Mouse (Mus musculus) neural tube, embryonic 14.5 days (tissue): ENCODE data around the gene Calcoco1. TPM values are rescaled to one million over a fixed set of nuclear protein-coding genes. Genes with fewer than 3 reads are reported as not detected.
A peak's percentile ranks its signal among the peaks of the same experiment; 100 is the strongest.

Source experiments
- ATAC-seq: fragments of 200-750 bp; cut with Nextera tagmentation; 2 replicates; pipeline ENCODE4 v1.8.0; 2017; ENCODE audit warnings: low read depth, mild to moderate bottlenecking, moderate TSS enrichment, moderate library complexity
- H3K27ac ChIP-seq: fragments of 300-500 bp; sonication (generic); 2 replicates; pipeline ENCODE4 v1.5.1; 2014; ENCODE audit warnings: low read depth, mild to moderate bottlenecking, control low read depth, low read length, moderate library complexity, mixed read lengths
- H3K27me3 ChIP-seq: fragments of 300-500 bp; sonication (generic); 2 replicates; pipeline ENCODE4 v1.6.1; 2014; ENCODE audit warnings: low read length; ENCODE audit not compliant: control insufficient read depth, insufficient read depth
- H3K36me3 ChIP-seq: fragments of 300-500 bp; sonication (generic); 2 replicates; pipeline ENCODE4 v1.6.1; 2014; ENCODE audit warnings: low read length, mixed read lengths; ENCODE audit not compliant: control insufficient read depth, insufficient read depth
- H3K4me1 ChIP-seq: fragments of 300-500 bp; sonication (generic); 2 replicates; pipeline ENCODE4 v1.6.1; 2014; ENCODE audit warnings: low read length; ENCODE audit not compliant: control insufficient read depth, insufficient read depth
- H3K4me2 ChIP-seq: fragments of 300-500 bp; sonication (generic); 2 replicates; pipeline ENCODE4 v1.6.1; 2014; ENCODE audit warnings: mild to moderate bottlenecking, low read depth, low read length, control low read depth
- H3K4me3 ChIP-seq: fragments of 300-500 bp; sonication (generic); 2 replicates; pipeline ENCODE4 v1.5.1; 2014; ENCODE audit warnings: low read depth, low read length, control low read depth, mixed read lengths
- H3K9ac ChIP-seq: fragments of 300-500 bp; sonication (generic); replicated peaks from 2 replicates; pipeline ENCODE4 v1.6.1; 2014; ENCODE audit warnings: low read depth, mild to moderate bottlenecking, control low read depth, low read length, mixed read lengths
- H3K9me3 ChIP-seq: fragments of 300-500 bp; sonication (generic); 2 replicates; pipeline ENCODE4 v1.6.1; 2016; ENCODE audit warnings: low read length; ENCODE audit not compliant: control insufficient read depth
- WGBS: fragments of 180-500 bp; shearing (Covaris S2); extraction: QIAGEN DNeasy Blood & Tissue Kit; methylation state at CpG from one replicate; pipeline ENCODE4 v1.1.7; 2014; 5-methylcytosine and 5-hydroxymethylcytosine counted together
- polyA plus RNA-seq: library from polyadenylated mRNA; unstranded; fragments of >200 nt; fragmentation: Nextera tagmentation; extraction: Ambion mirVana; gene quantifications from 2 replicates; pipeline ENCODE4 v1.2.1, GENCODE M21; 2014

Gene Calcoco1
- polyA plus RNA-seq, 1 experiment from 2014 or later, result 23.5 TPM

DNA sequence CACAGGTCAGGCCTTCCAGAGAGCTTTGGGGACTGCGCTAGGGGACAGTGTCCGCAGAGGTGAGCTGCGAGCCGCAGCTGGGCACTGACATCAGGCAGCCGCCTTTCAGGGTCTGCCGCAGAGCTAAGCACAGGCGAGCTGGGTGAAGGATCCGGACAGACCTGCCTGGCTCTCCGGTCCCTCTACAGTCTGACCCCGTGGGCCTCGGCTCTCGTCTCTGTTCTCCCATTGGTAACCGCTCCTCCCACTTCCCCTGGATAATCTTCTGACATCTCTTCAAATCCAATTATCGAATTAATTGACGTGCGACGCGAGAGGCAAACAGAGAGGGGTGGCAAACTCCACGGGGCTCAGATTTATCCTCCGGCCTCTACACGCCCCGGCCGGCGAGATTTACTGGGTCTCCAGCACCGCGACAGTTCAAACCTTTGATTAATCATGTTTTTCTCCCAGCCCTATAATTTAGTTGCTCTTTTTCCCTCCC lies 29.6 kb downstream of the Calcoco1 start:
- no peaks in the 10 kb centered on the region for H3K36me3 ChIP-seq
- H3K4me1 ChIP-seq, result peaks cover 27% of the 10 kb centered on the region; the same call in 1 of the 2 replicates
- H3K4me2 ChIP-seq, result peak overlapping the region; percentile 85
- peak; percentile 31 for ATAC-seq
- peak overlapping the region; percentile 63; the same call in 1 of the 2 replicates for H3K9ac ChIP-seq
- H3K27me3 ChIP-seq, result peaks cover 8% of the 10 kb centered on the region
- under 1% methylated on average over 26 of the region's 26 CpGs for WGBS
- no peaks in the 10 kb centered on the region for H3K9me3 ChIP-seq
- H3K4me3 ChIP-seq, result peak overlapping the region; percentile 40
- peak overlapping the region; percentile 90 for H3K27ac ChIP-seq

DNA sequence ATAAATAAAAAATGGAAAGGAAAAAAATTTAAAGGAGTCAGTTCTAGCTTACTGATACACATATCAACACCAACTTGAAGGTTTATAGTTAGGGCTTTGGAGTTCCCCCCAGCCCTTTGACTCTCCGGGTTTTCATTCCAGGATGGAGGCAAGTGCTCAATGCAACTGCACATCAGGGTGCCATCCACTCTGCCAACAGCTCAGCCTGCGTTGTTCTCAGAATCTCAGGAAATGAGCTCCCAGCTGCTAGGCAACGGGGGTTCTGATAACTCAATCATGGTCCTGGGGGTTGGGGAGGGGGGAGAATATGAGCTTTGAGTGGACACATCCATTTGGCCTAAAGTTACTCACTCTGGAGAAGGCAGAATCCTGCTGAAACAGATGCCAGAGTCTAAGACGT lies 36.2 kb downstream of the Calcoco1 start:
- whole genome bisulfite sequencing, result 8% methylated on average over 4 of the region's 4 CpGs
- 0 out of 2 replicates have a peak, but pooled peaks cover 9% of the 10 kb centered on the region for H3K4me1 ChIP-seq

DNA sequence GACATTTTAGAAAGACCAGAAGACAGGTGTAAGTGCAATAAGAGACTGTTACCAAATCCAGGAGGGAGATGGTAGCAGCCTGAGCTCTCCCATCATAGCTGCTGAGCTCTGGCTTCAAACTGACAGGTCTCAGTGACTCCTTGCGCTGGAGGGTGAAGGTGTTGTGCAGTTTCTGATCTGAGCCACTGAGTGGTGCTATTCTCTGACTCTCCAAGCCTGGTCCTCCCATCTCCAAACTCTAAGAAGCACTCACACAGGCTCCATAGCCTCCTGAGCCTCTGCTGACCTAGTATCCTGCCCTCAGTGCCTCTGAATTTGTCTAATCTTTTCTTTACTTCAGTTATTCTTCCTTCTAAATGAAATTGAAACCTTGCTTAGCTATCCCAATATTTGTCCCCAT lies 38.3 kb downstream of the Calcoco1 start:
- Histone ChIP-seq H3K4me2 (no peak overlapping the region), H3K9me3 (no peaks in the 10 kb centered on the region), H3K36me3 (no peaks in the 10 kb centered on the region), H3K27ac (no peak overlapping the region), H3K27me3 (no peaks in the 10 kb centered on the region; the same call in 1 of the 2 replicates), H3K4me3 (no peak overlapping the region), H3K4me1 (0 out of 2 replicates have a peak, but pooled peaks cover 9% of the 10 kb centered on the region), H3K9ac (no peak overlapping the region)
- ATAC-seq, result no peak
- WGBS, result 15% methylated on average over 1 of the region's 1 CpGs

More for the DNA sequence above, 36.2 kb downstream of the Calcoco1 start:
- Histone ChIP-seq H3K9me3 (no peaks in the 10 kb centered on the region), H3K36me3 (no peaks in the 10 kb centered on the region), H3K27me3 (peaks cover 4% of the 10 kb centered on the region; the same call in 1 of the 2 replicates), H3K4me2 (no peak overlapping the region), H3K27ac (no peak overlapping the region), H3K9ac (no peak overlapping the region), H3K4me3 (no peak overlapping the region)
- ATAC-seq, result peak; percentile 24; the same call in 1 of the 2 replicates

DNA sequence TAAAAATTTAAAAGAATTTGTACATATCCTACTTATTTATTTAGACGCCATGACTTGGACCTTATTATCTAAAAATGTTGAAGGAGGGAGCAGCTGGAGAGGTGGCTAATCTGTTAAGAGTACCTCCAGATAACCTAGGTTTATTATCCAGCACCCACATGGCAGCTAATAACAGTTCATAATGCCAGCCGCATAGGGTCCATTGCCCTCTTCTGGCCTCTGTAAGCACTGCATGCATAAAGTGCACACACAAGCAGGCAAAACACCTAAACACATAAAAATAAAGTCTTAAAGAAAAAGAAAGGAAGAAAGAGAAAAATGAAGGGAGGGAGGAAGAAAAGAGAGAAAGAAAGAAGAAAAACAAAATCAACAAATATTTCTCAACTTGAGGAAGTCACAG lies 45.6 kb downstream of the Calcoco1 start:
- Histone ChIP-seq H3K4me2 (no peak overlapping the region), H3K36me3 (no peaks in the 10 kb centered on the region), H3K27ac (no peak overlapping the region), H3K4me3 (no peak overlapping the region), H3K27me3 (no peaks in the 10 kb centered on the region), H3K9ac (no peak overlapping the region), H3K4me1 (peaks cover 16% of the 10 kb centered on the region), H3K9me3 (no peaks in the 10 kb centered on the region)
- 94% methylated on average over 2 of the region's 2 CpGs for WGBS
- no peak for ATAC-seq

DNA sequence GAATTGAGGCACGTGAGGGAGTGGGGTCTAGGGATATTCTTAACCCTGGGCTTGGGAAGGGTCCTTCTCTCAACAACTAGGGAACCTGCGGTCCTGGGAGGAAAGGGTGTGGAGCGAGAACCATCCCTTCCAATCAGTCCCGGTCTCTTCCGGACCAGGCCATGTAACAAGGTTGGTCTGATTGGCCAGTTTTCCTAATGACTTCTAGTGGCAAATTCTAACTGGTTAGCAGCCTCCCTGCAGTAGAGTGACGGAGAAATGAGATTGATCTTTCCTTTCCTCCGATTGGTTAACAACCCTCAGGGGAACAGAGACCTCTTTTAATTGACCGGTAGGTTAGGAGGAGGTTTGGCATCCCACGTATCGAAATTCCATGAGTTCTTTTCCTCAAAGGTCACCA lies 48.4 kb downstream of the Calcoco1 start:
- H3K27me3 ChIP-seq, result no peaks in the 10 kb centered on the region
- no peak overlapping the region for H3K9ac ChIP-seq
- no peaks in the 10 kb centered on the region for H3K36me3 ChIP-seq
- WGBS, result 2% methylated on average over 10 of the region's 10 CpGs
- peak; percentile 25; the same call in 1 of the 2 replicates for ATAC-seq
- H3K4me1 ChIP-seq, result peaks cover 21% of the 10 kb centered on the region
- H3K4me3 ChIP-seq, result peak overlapping the region; percentile 7; the same call in 1 of the 2 replicates
- no peaks in the 10 kb centered on the region for H3K9me3 ChIP-seq
- peak overlapping the region; percentile 71 for H3K4me2 ChIP-seq
- peak overlapping the region; percentile 62 for H3K27ac ChIP-seq

DNA sequence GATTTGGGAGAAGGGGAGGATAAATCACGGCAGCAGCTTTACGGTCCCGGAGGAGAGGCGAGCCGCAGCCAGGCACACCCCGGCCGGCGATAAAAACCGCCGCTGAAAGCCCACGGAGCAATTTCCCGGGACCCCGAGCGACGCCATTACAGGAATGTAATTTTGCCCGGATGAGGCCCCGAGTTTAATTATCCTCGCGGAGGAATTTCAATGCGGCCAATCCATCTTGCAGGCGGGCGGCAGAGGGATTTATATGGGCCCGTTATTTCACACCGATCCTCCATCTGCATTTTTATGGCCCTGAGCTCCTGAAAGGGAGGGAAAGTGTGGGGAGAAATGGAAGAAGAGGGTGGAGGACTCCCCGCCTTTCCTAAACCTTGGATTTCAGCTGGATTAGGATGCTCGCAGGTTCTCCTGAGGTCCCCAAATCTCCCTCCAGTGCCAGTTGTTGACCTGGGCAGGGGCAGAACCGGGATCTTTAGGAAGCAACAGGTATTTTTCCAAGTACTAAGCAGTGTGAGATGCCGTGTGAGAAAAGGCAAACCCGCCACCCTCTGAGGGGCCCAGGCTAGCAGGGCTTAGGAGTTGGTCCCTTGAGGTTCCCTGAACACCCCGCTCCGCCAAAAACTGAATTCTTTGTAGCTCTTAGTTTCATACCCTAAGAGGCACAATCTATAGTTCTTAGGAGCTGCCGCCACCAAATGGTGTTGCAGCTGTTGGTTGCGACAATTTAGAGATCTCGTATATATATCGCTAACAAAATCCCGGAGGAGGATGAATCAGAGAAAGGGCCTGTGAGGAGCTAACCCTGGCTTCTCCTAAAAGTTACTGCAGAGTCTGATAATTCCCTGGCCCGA lies 49.5 kb downstream of the Calcoco1 start, which contains the start of gene Atp5g2:
Gene Atp5g2 (minus strand): TSS at position 138 of the 857 bp plus-strand sequence.
- peak within 1 kb of the TSS; percentile 74 for H3K9ac ChIP-seq
- H3K9me3 ChIP-seq, result no peaks in the 10 kb centered on the region
- H3K4me2 ChIP-seq, result peak within 1 kb of the TSS; percentile 71
- H3K27me3 ChIP-seq, result no peaks in the 10 kb centered on the region
- peak within 1 kb of the TSS; percentile 97 for H3K27ac ChIP-seq
- H3K4me3 ChIP-seq, result peak within 1 kb of the TSS; percentile 39
- under 1% methylated on average over 37 of the region's 37 CpGs for WGBS
- peaks cover 21% of the 10 kb centered on the region for H3K4me1 ChIP-seq
- ATAC-seq, result peak; percentile 47
- H3K36me3 ChIP-seq, result 0 out of 2 replicates have a peak, but pooled peaks cover under 1% of the 10 kb centered on the region

DNA sequence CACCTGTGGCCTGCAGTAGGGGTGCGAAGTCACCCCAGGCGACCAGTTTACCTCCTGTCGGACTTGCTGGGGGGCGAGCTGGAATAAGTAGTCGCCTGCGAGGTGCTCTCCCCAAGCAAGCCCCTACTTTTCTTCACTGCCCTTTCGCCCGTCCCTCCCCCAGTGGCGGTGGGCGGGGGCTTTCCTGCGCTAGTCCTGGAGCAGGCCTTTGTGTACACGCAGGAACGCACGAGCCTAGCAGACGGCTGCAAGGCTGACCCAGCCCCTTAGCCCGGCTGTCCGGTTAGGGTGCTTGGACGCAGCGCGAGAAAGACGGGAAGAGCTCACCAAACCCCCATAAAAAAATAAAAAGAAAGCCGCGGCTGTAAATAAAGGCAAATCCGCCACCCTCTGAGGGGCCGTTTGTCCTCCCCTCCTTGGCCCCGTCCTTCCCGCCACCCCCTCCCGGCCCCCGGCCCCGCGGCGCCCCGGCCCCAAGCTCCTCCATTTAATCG lies 50.2 kb downstream of the Calcoco1 start:
- H3K9ac ChIP-seq, result peak overlapping the region; percentile 74
- H3K4me2 ChIP-seq, result peak overlapping the region; percentile 71
- H3K27me3 ChIP-seq, result no peaks in the 10 kb centered on the region
- peak; percentile 66 for ATAC-seq
- 0 out of 2 replicates have a peak, but pooled peaks cover 7% of the 10 kb centered on the region for H3K36me3 ChIP-seq
- H3K4me3 ChIP-seq, result peak overlapping the region; percentile 39
- H3K9me3 ChIP-seq, result no peaks in the 10 kb centered on the region
- WGBS, result under 1% methylated on average over 31 of the region's 34 CpGs
- H3K4me1 ChIP-seq, result peaks cover 21% of the 10 kb centered on the region
- peak overlapping the region; percentile 97 for H3K27ac ChIP-seq

DNA sequence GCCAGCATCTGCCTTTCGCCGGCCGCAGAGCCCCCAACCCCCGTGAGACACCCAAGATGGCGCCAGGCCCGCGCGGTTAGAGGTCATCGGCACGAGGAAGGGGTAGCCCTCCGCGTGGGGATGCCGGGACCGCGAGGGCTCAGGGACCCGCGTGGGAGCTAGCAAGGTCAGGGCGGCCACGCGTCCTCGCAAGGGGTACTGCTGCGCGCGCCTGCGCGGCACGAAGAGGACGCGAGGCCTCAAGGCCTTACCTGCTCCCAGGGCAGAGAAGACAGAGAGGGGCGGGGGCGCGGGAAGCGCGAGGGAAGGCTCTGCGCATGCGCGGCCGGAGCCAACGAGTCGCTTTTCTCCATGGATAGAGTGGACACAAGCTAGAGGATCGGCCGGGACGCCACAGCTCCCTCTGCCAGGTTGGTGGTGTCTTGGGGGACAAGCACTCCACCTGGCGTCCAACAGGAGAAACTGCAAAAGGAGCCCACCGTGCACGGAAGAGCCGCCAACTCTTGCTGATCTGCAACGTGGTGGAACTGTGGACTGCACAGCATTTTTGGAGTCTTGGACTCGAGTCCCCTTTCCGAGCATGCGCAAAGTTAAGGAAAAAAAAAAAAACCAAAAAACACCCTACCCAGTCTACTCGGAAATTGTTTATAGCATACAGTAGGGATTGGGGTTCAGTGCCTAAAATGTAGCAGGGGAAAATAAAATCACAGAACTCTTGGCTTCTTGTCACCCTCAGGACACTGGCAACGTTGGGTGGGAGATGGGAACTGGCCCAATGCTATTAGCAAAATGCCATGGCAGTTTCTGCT lies 51.0 kb downstream of the Calcoco1 start:
- peaks cover 21% of the 10 kb centered on the region for H3K4me1 ChIP-seq
- peak overlapping the region; percentile 97 for H3K27ac ChIP-seq

More for the DNA sequence above, 51.0 kb downstream of the Calcoco1 start:
- Histone ChIP-seq H3K36me3 (0 out of 2 replicates have a peak, but pooled peaks cover 10% of the 10 kb centered on the region), H3K9ac (peak overlapping the region; percentile 91), H3K4me2 (peak overlapping the region; percentile 71), H3K9me3 (no peaks in the 10 kb centered on the region), H3K27me3 (no peaks in the 10 kb centered on the region), H3K4me3 (peak overlapping the region; percentile 69)
- under 1% methylated on average over 50 of the region's 53 CpGs for WGBS
- peak; percentile 89 for ATAC-seq
